Mouse (Mus musculus): ENCODE data around the gene Rras.

Rras gene

GRCm38 (mm10) chr7:45017242-45018061, at the start of gene Rras:
Rras (plus strand) TSS chr7:45017961.
- peak; percentile 95 for DNase-seq (ENCODE audit: low spot score)

- peak; percentile 80 for DNase-seq (ENCODE audit: low spot score)
These were observed 47.5 kb upstream of the Rras start for GRCm38 (mm10) chr7:44970231-44970691.

- DNase-seq (ENCODE audit: low spot score), result no peak
These were observed 46.6 kb upstream of the Rras start for GRCm38 (mm10) chr7:44971142-44971541.

GRCm38 (mm10) chr7:44973415-44974130, 44.2 kb upstream of the Rras start:
- no peak for DNase-seq (ENCODE audit: low spot score)

GRCm38 (mm10) chr7:44974383-44975116, 43.2 kb upstream of the Rras start, which contains the start of gene Cpt1c:
Cpt1c (minus strand) TSS chr7:44974851.
- DNase-seq (ENCODE audit: low spot score), result no peak

GRCm38 (mm10) chr7:44975117-44975419, 42.7 kb upstream of the Rras start:
- DNase-seq (ENCODE audit: low spot score), result no peak

- no peak for DNase-seq (ENCODE audit: low spot score)
These were observed 39.5 kb upstream of the Rras start for GRCm38 (mm10) chr7:44978300-44978699.

GRCm38 (mm10) chr7:44981539-44981938, 36.2 kb upstream of the Rras start:
- DNase-seq (ENCODE audit: low spot score), result no peak

GRCm38 (mm10) chr7:44983085-44983484, 34.7 kb upstream of the Rras start:
- DNase-seq (ENCODE audit: low spot score), result peak; percentile 84

- no peak for DNase-seq (ENCODE audit: low spot score)
These were observed 33.6 kb upstream of the Rras start for GRCm38 (mm10) chr7:44983944-44984832.

- DNase-seq (ENCODE audit: low spot score), result no peak
These were observed 33.0 kb upstream of the Rras start for GRCm38 (mm10) chr7:44984833-44985164.

- DNase-seq (ENCODE audit: low spot score), result peak; percentile 43
These were observed 32.1 kb upstream of the Rras start for GRCm38 (mm10) chr7:44985595-44986191.

- DNase-seq (ENCODE audit: low spot score), result peak; percentile 100
These were observed 31.4 kb upstream of the Rras start, which contains the start of gene Prmt1 for GRCm38 (mm10) chr7:44986192-44986878. Prmt1 (minus strand) TSS chr7:44986568.

GRCm38 (mm10) chr7:44986879-44987718, 30.7 kb upstream of the Rras start:
- no peak for DNase-seq (ENCODE audit: low spot score)

- no peak for DNase-seq (ENCODE audit: low spot score)
These were observed 21.1 kb upstream of the Rras start for GRCm38 (mm10) chr7:44996672-44997071.

- DNase-seq (ENCODE audit: low spot score), result peak; percentile 96
These were observed 20.4 kb upstream of the Rras start, which contains the start of gene Irf3 for GRCm38 (mm10) chr7:44997231-44997939. Irf3 (plus strand) TSS chr7:44997648.

GRCm38 (mm10) chr7:44997940-44998428, 19.8 kb upstream of the Rras start:
- DNase-seq (ENCODE audit: low spot score), result no peak

GRCm38 (mm10) chr7:44998501-44998955, 19.2 kb upstream of the Rras start, which contains the start of gene Bcl2l12:
Bcl2l12 (minus strand) TSS chr7:44998712.
- DNase-seq (ENCODE audit: low spot score), result no peak
